Mouse (Mus musculus): ENCODE data around the gene Iqcn. TPM values are rescaled to one million over a fixed set of nuclear protein-coding genes. Genes with fewer than 3 reads are reported as not detected.

Iqcn gene
- polyA plus RNA-seq, 1 experiment: 0.01 TPM

- H3K79me3 ChIP-seq (ENCODE audit: low read depth): no peaks in the 10 kb centered on the region
- no peak for TF ChIP-seq CTCF (IDR thresholded peaks at IDR 0.05; ENCODE audit: control insufficient read depth, insufficient read depth, insufficient read length)
- no peaks in the 10 kb centered on the region for H3K79me2 ChIP-seq (ENCODE audit: control insufficient read depth, insufficient read depth)
- H3K36me3 ChIP-seq (ENCODE audit: control insufficient read depth, insufficient read depth): no peaks in the 10 kb centered on the region
- H3ac ChIP-seq (ENCODE audit: control insufficient read depth, insufficient read length, low read depth): no peak overlapping the region
- peaks cover 36% of the 10 kb centered on the region for H3K27me3 ChIP-seq (ENCODE audit: control insufficient read depth, insufficient read depth, insufficient read length)
- H3K4me3 ChIP-seq (ENCODE audit: insufficient read depth, poor library complexity, severe bottlenecking): no peak overlapping the region
Observed at GRCm38 (mm10) chr8:70747211-70747890, 44.1 kb downstream of the Iqcn start.

DNA sequence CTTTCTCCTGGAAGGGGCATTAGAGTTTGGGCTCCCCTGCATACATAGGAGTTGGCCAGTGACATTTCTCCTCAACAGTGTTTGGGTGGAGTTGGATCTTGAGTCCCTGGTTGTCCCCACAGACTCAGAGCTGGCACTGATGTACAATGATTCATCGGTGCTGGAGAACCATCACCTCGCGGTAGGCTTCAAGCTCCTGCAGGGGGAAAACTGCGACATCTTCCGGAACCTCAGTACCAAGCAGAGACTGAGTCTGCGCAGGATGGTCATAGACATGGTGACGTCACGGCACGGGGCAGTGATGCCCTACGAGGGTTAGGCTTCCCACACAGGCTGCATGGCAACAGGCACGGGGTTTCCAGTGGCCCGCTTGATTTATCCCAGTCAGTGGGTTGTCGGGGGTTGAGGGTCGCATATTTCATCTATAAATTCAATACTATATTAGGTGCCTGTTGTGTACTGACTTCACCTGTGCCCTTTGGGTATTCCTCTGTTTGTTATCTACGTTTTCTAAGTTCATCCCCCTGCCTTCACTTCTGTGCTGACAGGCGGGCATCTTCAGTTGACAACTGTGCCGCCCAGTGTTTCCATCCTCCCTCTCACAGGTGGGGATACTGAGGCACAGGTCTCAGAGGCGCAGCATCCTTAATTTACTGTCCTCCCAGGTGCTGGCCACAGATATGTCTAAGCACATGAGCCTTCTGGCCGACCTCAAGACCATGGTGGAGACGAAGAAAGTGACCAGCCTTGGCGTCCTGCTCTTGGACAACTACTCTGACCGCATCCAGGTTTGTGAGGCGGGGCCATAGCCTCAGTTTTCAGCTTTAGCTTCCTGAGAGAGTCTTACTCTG is 45.2 kb downstream of the Iqcn start:
- TF ChIP-seq CTCF (IDR thresholded peaks at IDR 0.05; ENCODE audit: control insufficient read depth, insufficient read depth, insufficient read length) (no peak), MAX (IDR thresholded peaks at IDR 0.05) (no peak), MYOD1 (IDR thresholded peaks at IDR 0.05; ENCODE audit: control insufficient read depth, insufficient read length, low read depth) (no peak), MYOG (IDR thresholded peaks at IDR 0.05; ENCODE audit: control insufficient read depth, extremely low read depth, insufficient read length) (no peak), FOSL1 (IDR thresholded peaks at IDR 0.05; ENCODE audit: insufficient read depth, low read length, poor library complexity, severe bottlenecking) (no peak), USF1 (IDR thresholded peaks at IDR 0.05; ENCODE audit: low read depth) (no peak), CEBPB (IDR thresholded peaks at IDR 0.05; ENCODE audit: low read depth) (no peak)
- Histone ChIP-seq H3K79me3 (ENCODE audit: low read depth) (no peaks in the 10 kb centered on the region), H3K79me2 (ENCODE audit: control insufficient read depth, insufficient read depth) (no peaks in the 10 kb centered on the region), H3K27me3 (ENCODE audit: control insufficient read depth, insufficient read depth, insufficient read length) (peaks cover 24% of the 10 kb centered on the region), H3K36me3 (ENCODE audit: control insufficient read depth, insufficient read depth) (no peaks in the 10 kb centered on the region), H3ac (ENCODE audit: control insufficient read depth, insufficient read length, low read depth) (no peak overlapping the region), H3K4me3 (ENCODE audit: insufficient read depth, poor library complexity, severe bottlenecking) (no peak overlapping the region)

GRCm38 (mm10) chr8:70749097-70749674 is 45.9 kb downstream of the Iqcn start:
- Histone ChIP-seq H3K4me3 (ENCODE audit: insufficient read depth, poor library complexity, severe bottlenecking) (no peak overlapping the region), H3ac (ENCODE audit: control insufficient read depth, insufficient read length, low read depth) (no peak overlapping the region), H3K79me2 (ENCODE audit: control insufficient read depth, insufficient read depth) (no peaks in the 10 kb centered on the region), H3K36me3 (ENCODE audit: control insufficient read depth, insufficient read depth) (no peaks in the 10 kb centered on the region), H3K27me3 (ENCODE audit: control insufficient read depth, insufficient read depth, insufficient read length) (peaks cover 18% of the 10 kb centered on the region), H3K79me3 (ENCODE audit: low read depth) (no peaks in the 10 kb centered on the region)
- TF ChIP-seq USF1 (IDR thresholded peaks at IDR 0.05; ENCODE audit: low read depth) (no peak), FOSL1 (IDR thresholded peaks at IDR 0.05; ENCODE audit: insufficient read depth, low read length, poor library complexity, severe bottlenecking) (no peak), CEBPB (IDR thresholded peaks at IDR 0.05; ENCODE audit: low read depth) (no peak), MAX (IDR thresholded peaks at IDR 0.05) (no peak), CTCF (IDR thresholded peaks at IDR 0.05; ENCODE audit: control insufficient read depth, insufficient read depth, insufficient read length) (no peak), MYOG (IDR thresholded peaks at IDR 0.05; ENCODE audit: control insufficient read depth, extremely low read depth, insufficient read length) (no peak), MYOD1 (IDR thresholded peaks at IDR 0.05; ENCODE audit: control insufficient read depth, insufficient read length, low read depth) (no peak)

GRCm38 (mm10) chr8:70750128-70750680 is 46.9 kb downstream of the Iqcn start:
- peaks cover 17% of the 10 kb centered on the region for H3K27me3 ChIP-seq (ENCODE audit: control insufficient read depth, insufficient read depth, insufficient read length)
- no peaks in the 10 kb centered on the region for H3K36me3 ChIP-seq (ENCODE audit: control insufficient read depth, insufficient read depth)
- H3K79me2 ChIP-seq (ENCODE audit: control insufficient read depth, insufficient read depth): no peaks in the 10 kb centered on the region
- H3K4me3 ChIP-seq (ENCODE audit: insufficient read depth, poor library complexity, severe bottlenecking): no peak overlapping the region
- H3ac ChIP-seq (ENCODE audit: control insufficient read depth, insufficient read length, low read depth): no peak overlapping the region
- no peaks in the 10 kb centered on the region for H3K79me3 ChIP-seq (ENCODE audit: low read depth)
- TF ChIP-seq USF1 (IDR thresholded peaks at IDR 0.05; ENCODE audit: low read depth) (no peak), FOSL1 (IDR thresholded peaks at IDR 0.05; ENCODE audit: insufficient read depth, low read length, poor library complexity, severe bottlenecking) (no peak), CEBPB (IDR thresholded peaks at IDR 0.05; ENCODE audit: low read depth) (no peak), CTCF (IDR thresholded peaks at IDR 0.05; ENCODE audit: control insufficient read depth, insufficient read depth, insufficient read length) (no peak), MYOD1 (IDR thresholded peaks at IDR 0.05; ENCODE audit: control insufficient read depth, insufficient read length, low read depth) (no peak), MAX (IDR thresholded peaks at IDR 0.05) (no peak), MYOG (IDR thresholded peaks at IDR 0.05; ENCODE audit: control insufficient read depth, extremely low read depth, insufficient read length) (no peak)

GRCm38 (mm10) chr8:70752000-70752764 is 48.9 kb downstream of the Iqcn start:
- Histone ChIP-seq H3K79me3 (ENCODE audit: low read depth) (no peaks in the 10 kb centered on the region), H3ac (ENCODE audit: control insufficient read depth, insufficient read length, low read depth) (no peak overlapping the region), H3K36me3 (ENCODE audit: control insufficient read depth, insufficient read depth) (peaks cover 9% of the 10 kb centered on the region), H3K79me2 (ENCODE audit: control insufficient read depth, insufficient read depth) (no peaks in the 10 kb centered on the region), H3K4me3 (ENCODE audit: insufficient read depth, poor library complexity, severe bottlenecking) (no peak overlapping the region), H3K27me3 (ENCODE audit: control insufficient read depth, insufficient read depth, insufficient read length) (peaks cover 10% of the 10 kb centered on the region)
- TF ChIP-seq CTCF (IDR thresholded peaks at IDR 0.05; ENCODE audit: control insufficient read depth, insufficient read depth, insufficient read length) (no peak), FOSL1 (IDR thresholded peaks at IDR 0.05; ENCODE audit: insufficient read depth, low read length, poor library complexity, severe bottlenecking) (no peak), CEBPB (IDR thresholded peaks at IDR 0.05; ENCODE audit: low read depth) (no peak), MYOG (IDR thresholded peaks at IDR 0.05; ENCODE audit: control insufficient read depth, extremely low read depth, insufficient read length) (no peak), MAX (IDR thresholded peaks at IDR 0.05) (no peak)
